Mouse (Mus musculus): Measurements from ENCODE around the gene Mecom. TPM values are rescaled to one million over a fixed set of nuclear protein-coding genes. Genes with fewer than 3 reads are reported as not detected.

Mecom gene
- polyA plus RNA-seq (2014; fragmentation: Illumina TruSeq; extraction: RNeasy Lipid Tissue Mini Kit (QIAGEN cat#74804); ENCODE audit: low read depth, low replicate concordance) = 4.0 TPM

GRCm38 (mm10) chr3:30547908-30548307 lies at the start of gene Mecom:
TSS of gene Mecom (minus strand) at chr3:30548008.

Other genes with a start within 250 kb of the Mecom start
- gene Actrt3, start 51.9 kb upstream of the Mecom start, polyA plus RNA-seq (2014; fragmentation: Illumina TruSeq; extraction: RNeasy Lipid Tissue Mini Kit (QIAGEN cat#74804); ENCODE audit: low read depth, low replicate concordance) = not detected
- 37.4 TPM for gene Mynn, start 54.1 kb upstream of the Mecom start, polyA plus RNA-seq (2014; fragmentation: Illumina TruSeq; extraction: RNeasy Lipid Tissue Mini Kit (QIAGEN cat#74804); ENCODE audit: low read depth, low replicate concordance)
- gene Lrriq4, start 96.5 kb upstream of the Mecom start, polyA plus RNA-seq (2014; fragmentation: Illumina TruSeq; extraction: RNeasy Lipid Tissue Mini Kit (QIAGEN cat#74804); ENCODE audit: low read depth, low replicate concordance) = not detected
- not detected for gene Lrrc34, start 99.9 kb upstream of the Mecom start, polyA plus RNA-seq (2014; fragmentation: Illumina TruSeq; extraction: RNeasy Lipid Tissue Mini Kit (QIAGEN cat#74804); ENCODE audit: low read depth, low replicate concordance)
- gene Lrrc31, start 151.8 kb upstream of the Mecom start, polyA plus RNA-seq (2014; fragmentation: Illumina TruSeq; extraction: RNeasy Lipid Tissue Mini Kit (QIAGEN cat#74804); ENCODE audit: low read depth, low replicate concordance) = not detected
- gene Samd7, start 198.3 kb upstream of the Mecom start, polyA plus RNA-seq (2014; fragmentation: Illumina TruSeq; extraction: RNeasy Lipid Tissue Mini Kit (QIAGEN cat#74804); ENCODE audit: low read depth, low replicate concordance) = not detected
- 340 TPM for gene Sec62, start 244.9 kb upstream of the Mecom start, polyA plus RNA-seq (2014; fragmentation: Illumina TruSeq; extraction: RNeasy Lipid Tissue Mini Kit (QIAGEN cat#74804); ENCODE audit: low read depth, low replicate concordance)